In genomic region chr4:76023756-76024501, GRCm38 (mm10) we compare ENCODE assay signal across 27 mouse cellular contexts.
DNase-seq lines count a peak whose midpoint lies in the region; ATAC-seq lines count a peak whose summit lies in the region.
"Had no signal": no experiment of that assay in that cellular context is flagged by ENCODE, and none has a peak within 500 bp of the region (broad histone marks: within the 10 kb centered on the region; RNA-seq: fewer than 3 reads in every experiment).

No protein-coding gene starts in this region.

- H3K4me1 ChIP-seq in forebrain, embryonic 16.5 days (replicated peaks; ENCODE audit: control insufficient read depth, insufficient read depth, low read length), result peaks cover 8% of the 10 kb centered on the region
- H3K4me1 ChIP-seq in forebrain, embryonic 14.5 days (ENCODE audit: control insufficient read depth, insufficient read depth, low read length), result peaks cover 4% of the 10 kb centered on the region; the same call in 1 of the 2 replicates
- no peaks in the 10 kb centered on the region for H3K4me1 ChIP-seq in lung, embryonic 15.5 days
- H3K4me1 ChIP-seq in midbrain, embryonic 14.5 days (ENCODE audit: control insufficient read depth, insufficient read depth, low read length), result 0 out of 2 replicates have a peak, but pooled peaks cover 3% of the 10 kb centered on the region
- peaks cover 10% of the 10 kb centered on the region; the same call in 1 of the 2 replicates for H3K4me1 ChIP-seq in midbrain, embryonic 13.5 days (replicated peaks)
- H3K4me1 ChIP-seq: embryonic facial prominence, embryonic 12.5 days; embryonic facial prominence, embryonic 15.5 days; heart, embryonic 12.5 days; heart, embryonic 15.5 days; hindbrain, embryonic 10.5 days had no signal

- no peaks in the 10 kb centered on the region for H3K36me3 ChIP-seq in forebrain, embryonic 16.5 days (ENCODE audit: control insufficient read depth, insufficient read depth)
- no peaks in the 10 kb centered on the region for H3K36me3 ChIP-seq in forebrain, embryonic 14.5 days (ENCODE audit: control insufficient read depth, insufficient read depth, low read length)
- no peaks in the 10 kb centered on the region for H3K36me3 ChIP-seq in lung, embryonic 15.5 days
- H3K36me3 ChIP-seq in midbrain, embryonic 14.5 days (ENCODE audit: control insufficient read depth, insufficient read depth, low read length), result no peaks in the 10 kb centered on the region
- H3K36me3 ChIP-seq in midbrain, embryonic 13.5 days, result no peaks in the 10 kb centered on the region
- H3K36me3 ChIP-seq: embryonic facial prominence, embryonic 12.5 days; embryonic facial prominence, embryonic 15.5 days; forebrain, embryonic 15.5 days; G1E; heart, embryonic 12.5 days; heart, embryonic 15.5 days; hindbrain, embryonic 10.5 days; hindbrain, embryonic 13.5 days had no signal

- H3K9ac ChIP-seq in forebrain, embryonic 16.5 days (replicated peaks; ENCODE audit: low read depth, low read length), result no peak overlapping the region
- no peak overlapping the region for H3K9ac ChIP-seq in forebrain, embryonic 14.5 days (ENCODE audit: low read length)
- H3K9ac ChIP-seq in lung, embryonic 15.5 days, result no peak overlapping the region
- H3K9ac ChIP-seq in midbrain, embryonic 14.5 days (replicated peaks; ENCODE audit: low read length), result no peak overlapping the region
- H3K9ac ChIP-seq in midbrain, embryonic 13.5 days (replicated peaks), result no peak overlapping the region
- H3K9ac ChIP-seq: embryonic facial prominence, embryonic 12.5 days; embryonic facial prominence, embryonic 15.5 days; forebrain, embryonic 15.5 days; heart, embryonic 12.5 days; heart, embryonic 15.5 days; hindbrain, embryonic 13.5 days had no signal

- H3K27me3 ChIP-seq in forebrain, embryonic 16.5 days (replicated peaks; ENCODE audit: control insufficient read depth, insufficient read depth, low read length), result no peaks in the 10 kb centered on the region
- H3K27me3 ChIP-seq in forebrain, embryonic 14.5 days (replicated peaks; ENCODE audit: control insufficient read depth, insufficient read depth, low read length), result no peaks in the 10 kb centered on the region
- no peaks in the 10 kb centered on the region for H3K27me3 ChIP-seq in lung, embryonic 15.5 days
- no peaks in the 10 kb centered on the region for H3K27me3 ChIP-seq in midbrain, embryonic 14.5 days (ENCODE audit: control insufficient read depth, insufficient read depth, low read length)
- no peaks in the 10 kb centered on the region for H3K27me3 ChIP-seq in midbrain, embryonic 13.5 days
- H3K27me3 ChIP-seq: CH12.LX; embryonic facial prominence, embryonic 12.5 days; embryonic facial prominence, embryonic 15.5 days; forebrain, embryonic 15.5 days; heart, embryonic 12.5 days; heart, embryonic 15.5 days; hindbrain, embryonic 13.5 days; Patski had no signal

- H3K4me2 ChIP-seq in forebrain, embryonic 16.5 days (ENCODE audit: low read length), result no peak overlapping the region
- H3K4me2 ChIP-seq in forebrain, embryonic 14.5 days (ENCODE audit: low read length), result no peak overlapping the region
- no peak overlapping the region for H3K4me2 ChIP-seq in lung, embryonic 15.5 days
- H3K4me2 ChIP-seq in midbrain, embryonic 14.5 days (ENCODE audit: low read length), result 0 out of 2 replicates have a peak overlapping the region, but pooled peaks have one; percentile 9
- no peak overlapping the region for H3K4me2 ChIP-seq in midbrain, embryonic 13.5 days (replicated peaks)
- H3K4me2 ChIP-seq: embryonic facial prominence, embryonic 12.5 days; embryonic facial prominence, embryonic 15.5 days; forebrain, embryonic 15.5 days; heart, embryonic 12.5 days; heart, embryonic 15.5 days; hindbrain, embryonic 13.5 days had no signal

- H3K9me3 ChIP-seq in forebrain, embryonic 16.5 days (ENCODE audit: control insufficient read depth, low read length), result no peaks in the 10 kb centered on the region
- H3K9me3 ChIP-seq in forebrain, embryonic 14.5 days (replicated peaks; ENCODE audit: control insufficient read depth, low read length), result no peaks in the 10 kb centered on the region
- H3K9me3 ChIP-seq in lung, embryonic 15.5 days, result no peaks in the 10 kb centered on the region
- no peaks in the 10 kb centered on the region for H3K9me3 ChIP-seq in midbrain, embryonic 14.5 days (ENCODE audit: control insufficient read depth, low read length)
- no peaks in the 10 kb centered on the region for H3K9me3 ChIP-seq in midbrain, embryonic 13.5 days
- H3K9me3 ChIP-seq: embryonic facial prominence, embryonic 12.5 days; embryonic facial prominence, embryonic 15.5 days; forebrain, embryonic 15.5 days; G1E; heart, embryonic 12.5 days; heart, embryonic 15.5 days; hindbrain, embryonic 10.5 days; hindbrain, embryonic 13.5 days had no signal

- H3K27ac ChIP-seq in forebrain, embryonic 16.5 days (ENCODE audit: low read length), result no peak overlapping the region; the same call in 1 of the 2 replicates
- no peak overlapping the region for H3K27ac ChIP-seq in forebrain, embryonic 14.5 days (ENCODE audit: low read depth, low read length)
- H3K27ac ChIP-seq in lung, embryonic 15.5 days, result peak overlapping the region; percentile 67
- no peak overlapping the region for H3K27ac ChIP-seq in midbrain, embryonic 14.5 days (replicated peaks; ENCODE audit: low read depth, low read length)
- H3K27ac ChIP-seq in midbrain, embryonic 13.5 days, result no peak overlapping the region
- H3K27ac ChIP-seq: embryonic facial prominence, embryonic 12.5 days; embryonic facial prominence, embryonic 15.5 days; forebrain, embryonic 15.5 days; heart, embryonic 15.5 days; hindbrain, embryonic 10.5 days; hindbrain, embryonic 13.5 days had no signal

- DNase-seq in forebrain, embryonic 14.5 days (ENCODE audit: low spot score), result no peak
- DNase-seq in lung, postnatal 36 days, result no peak
- DNase-seq in midbrain, embryonic 14.5 days, result peak; percentile 42
- no peak for DNase-seq in frontal cortex, adult 2 months (ENCODE audit: extremely low spot score in 1 of 2, low spot score in 1 of 2)
- DNase-seq: B cell, adult 2 months; cerebellum, adult 11 months; cerebellum, adult 2 months; cerebellum, adult 9-11 months; cerebellum, postnatal 25 days; gastrocnemius, postnatal 25 days; heart, adult 18-20 months; heart, postnatal 10 days; heart, postnatal 36 days had no signal

- WGBS in forebrain, embryonic 16.5 days, result 47% methylated on average over 13 of the region's 13 CpGs
- 61% methylated on average over 13 of the region's 13 CpGs for WGBS in forebrain, embryonic 14.5 days
- WGBS in lung, embryonic 15.5 days, result 47% methylated on average over 13 of the region's 13 CpGs
- 34% methylated on average over 13 of the region's 13 CpGs for WGBS in midbrain, embryonic 14.5 days
- 39% methylated on average over 13 of the region's 13 CpGs for WGBS in midbrain, embryonic 13.5 days

- no peak overlapping the region for H3K4me3 ChIP-seq in forebrain, embryonic 16.5 days (replicated peaks; ENCODE audit: low read length)
- no peak overlapping the region for H3K4me3 ChIP-seq in forebrain, embryonic 14.5 days (ENCODE audit: low read depth, low read length)
- H3K4me3 ChIP-seq in lung, embryonic 15.5 days, result no peak overlapping the region
- H3K4me3 ChIP-seq in midbrain, embryonic 14.5 days (replicated peaks; ENCODE audit: low read depth, low read length), result no peak overlapping the region
- H3K4me3 ChIP-seq in midbrain, embryonic 13.5 days (replicated peaks), result no peak overlapping the region
- H3K4me3 ChIP-seq: embryonic facial prominence, embryonic 12.5 days; embryonic facial prominence, embryonic 15.5 days; forebrain, embryonic 15.5 days; heart, embryonic 12.5 days; heart, embryonic 15.5 days; hindbrain, embryonic 10.5 days; hindbrain, embryonic 13.5 days had no signal

- 0 out of 2 replicates have a peak, but pooled peaks have one; percentile 24 for ATAC-seq in forebrain, embryonic 16.5 days
- no peak for ATAC-seq in forebrain, embryonic 14.5 days
- ATAC-seq in lung, embryonic 15.5 days (ENCODE audit: borderline replicate concordance, extremely low read depth, low FRiP score, low TSS enrichment), result peak; percentile 85
- no peak; the same call in 1 of the 2 replicates for ATAC-seq in midbrain, embryonic 14.5 days (ENCODE audit: low FRiP score, low TSS enrichment)
- no peak for ATAC-seq in midbrain, embryonic 13.5 days
- ATAC-seq: forebrain, embryonic 15.5 days; hindbrain, embryonic 16.5 days; Patski had no signal

Comparison
In these comparisons a context has a peak if more than half of its experiments do, and no peak if none do; other contexts are left out.
1. ATAC-seq: peak in forebrain, embryonic 16.5 days (single experiment) and lung, embryonic 15.5 days (single experiment); none in forebrain, embryonic 14.5 days (single experiment), midbrain, embryonic 14.5 days (single experiment) and midbrain, embryonic 13.5 days (single experiment).